Mouse (Mus musculus): ENCODE measurements around the gene Cd68. TPM values are rescaled to one million over a fixed set of nuclear protein-coding genes. Genes with fewer than 3 reads are reported as not detected.
"Not testable (repeated sequence)": the region's sequence is repeated elsewhere in the genome, so short reads cannot be mapped to it uniquely, and the experiment has no call there.

The Cd68 gene
- polyA plus RNA-seq, 1 experiment from 2014 or later: 8.7 TPM

DNA sequence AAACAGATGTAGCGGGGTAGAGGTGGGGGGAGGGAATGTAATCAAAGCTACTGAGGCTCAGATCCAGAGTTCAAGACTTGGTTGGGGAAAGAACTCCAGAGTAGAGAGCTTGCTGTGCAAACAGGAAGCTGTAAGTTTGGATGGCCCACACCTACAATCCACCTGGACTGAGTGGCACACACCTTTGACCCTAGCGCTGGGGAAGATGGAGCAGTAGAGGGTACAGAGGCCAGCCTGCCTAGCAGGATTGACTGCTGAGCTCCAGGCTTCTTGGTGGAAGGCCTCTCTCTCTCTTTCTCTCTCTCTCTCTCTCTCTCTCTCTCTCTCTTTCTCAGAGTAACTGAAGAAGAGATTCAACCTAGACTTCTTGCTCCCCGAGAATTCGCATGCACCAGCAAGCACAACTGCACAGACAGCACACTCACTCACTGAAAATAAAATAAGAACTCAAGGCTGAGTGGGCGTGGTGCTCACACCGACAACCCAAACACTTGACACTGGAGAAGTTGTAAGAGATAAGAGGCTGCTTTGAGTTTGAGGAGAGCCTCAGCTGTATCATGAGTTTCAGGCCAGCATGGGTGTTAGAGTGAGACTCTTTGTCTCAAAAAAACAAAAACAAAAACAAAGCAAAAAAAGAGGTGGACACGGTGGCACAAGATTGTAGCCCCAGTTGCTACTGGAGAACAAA, 45.4 kb downstream of the Cd68 start:
- Histone ChIP-seq H3K9me3 (replicated peaks) (no peaks in the 10 kb centered on the region), H3K4me2 (no peak overlapping the region), H3K9ac (no peak overlapping the region), H3K36me3 (no peaks in the 10 kb centered on the region), H3K4me1 (replicated peaks) (peaks cover 12% of the 10 kb centered on the region), H3K27me3 (0 out of 2 replicates have a peak, but pooled peaks cover 3% of the 10 kb centered on the region), H3K4me3 (no peak overlapping the region), H3K27ac (no peak overlapping the region)
- 61% methylated on average over 7 of the region's 7 CpGs for WGBS
- no peak for ATAC-seq (replicated peaks; ENCODE audit: insufficient number of reproducible peaks, insufficient read depth, low FRiP score, low read depth)

DNA sequence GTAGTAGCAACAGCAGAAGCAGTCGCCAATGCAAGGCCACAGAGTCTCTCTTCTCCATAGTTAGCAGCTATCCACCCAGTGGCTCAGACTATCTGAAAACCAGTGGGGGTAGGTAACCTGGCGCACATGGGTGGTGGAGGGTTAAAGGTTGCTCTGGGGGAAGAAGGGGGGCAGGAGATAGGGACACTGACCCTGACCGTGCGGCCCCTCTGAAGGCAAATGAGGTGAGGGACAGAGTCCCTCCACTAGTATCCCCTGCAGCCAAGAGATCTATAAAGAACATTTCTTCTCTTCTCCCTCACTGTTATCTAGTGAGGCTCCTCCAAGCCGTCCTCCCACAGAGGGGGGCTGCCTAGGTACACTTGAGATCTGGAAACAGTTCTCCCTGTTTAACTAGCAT, 48.1 kb downstream of the Cd68 start, which contains the start of gene Shbg:
Gene Shbg (minus strand): TSS at position 101 of the 400 bp plus-strand sequence.
- Histone ChIP-seq H3K4me1 (replicated peaks) (peaks cover 14% of the 10 kb centered on the region), H3K4me2 (no peak within 1 kb of the TSS), H3K27ac (no peak within 1 kb of the TSS), H3K27me3 (0 out of 2 replicates have a peak, but pooled peaks cover 11% of the 10 kb centered on the region), H3K4me3 (no peak within 1 kb of the TSS), H3K9me3 (replicated peaks) (no peaks in the 10 kb centered on the region), H3K36me3 (no peaks in the 10 kb centered on the region), H3K9ac (no peak within 1 kb of the TSS)
- no peak for ATAC-seq (replicated peaks; ENCODE audit: insufficient number of reproducible peaks, insufficient read depth, low FRiP score, low read depth)
- WGBS: 56% methylated on average over 5 of the region's 5 CpGs

DNA sequence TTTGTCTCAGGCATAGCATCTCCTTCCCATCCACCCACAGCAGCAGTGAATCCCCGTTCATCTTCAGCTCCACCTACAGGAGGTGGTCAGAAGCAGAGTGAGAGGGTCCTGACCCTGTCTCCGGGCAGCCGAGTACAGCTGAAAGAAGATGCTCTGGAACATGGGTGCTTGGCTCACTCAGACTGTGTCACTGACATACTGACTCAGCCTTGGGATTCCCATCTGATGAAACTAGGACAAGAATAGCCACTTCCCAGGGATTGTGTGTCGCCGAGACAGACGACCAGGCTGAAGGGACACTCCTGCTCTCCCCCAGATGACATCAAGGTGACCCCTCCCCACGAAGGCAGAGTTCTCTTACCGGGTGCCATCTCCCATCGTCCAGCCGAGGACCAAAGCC, 49.2 kb downstream of the Cd68 start:
- Histone ChIP-seq H3K27me3 (0 out of 2 replicates have a peak, but pooled peaks cover 11% of the 10 kb centered on the region), H3K9me3 (replicated peaks) (no peaks in the 10 kb centered on the region), H3K9ac (no peak overlapping the region), H3K27ac (no peak overlapping the region), H3K4me1 (replicated peaks) (peaks cover 8% of the 10 kb centered on the region), H3K36me3 (no peaks in the 10 kb centered on the region), H3K4me3 (no peak overlapping the region), H3K4me2 (no peak overlapping the region)
- ATAC-seq (replicated peaks; ENCODE audit: insufficient number of reproducible peaks, insufficient read depth, low FRiP score, low read depth): no peak
- 34% methylated on average over 10 of the region's 10 CpGs for WGBS

DNA sequence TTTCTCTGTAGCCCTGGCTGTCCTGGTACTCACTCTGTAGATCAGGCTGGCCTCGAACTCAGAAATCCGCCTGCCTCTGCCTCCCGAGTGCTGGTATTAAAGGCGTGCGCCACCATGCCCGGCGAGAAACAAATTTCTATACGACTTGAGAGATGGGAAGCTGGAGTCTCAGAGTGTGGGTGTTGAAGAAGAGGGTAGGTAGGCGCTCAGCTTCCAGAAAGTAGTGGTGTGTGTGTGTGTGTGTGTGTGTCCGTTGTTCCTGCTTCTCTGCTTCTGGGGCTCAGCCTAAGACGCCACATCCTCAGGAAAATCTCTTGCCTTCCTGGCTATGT, 51.7 kb downstream of the Cd68 start:
- not testable (repeated sequence) for H3K36me3 ChIP-seq; H3K27ac ChIP-seq; H3K9me3 ChIP-seq (replicated peaks); H3K9ac ChIP-seq; ATAC-seq (replicated peaks; ENCODE audit: insufficient number of reproducible peaks, insufficient read depth, low FRiP score, low read depth); H3K4me1 ChIP-seq (replicated peaks)
- H3K4me2 ChIP-seq: peak overlapping the region; percentile 44; the same call in 1 of the 2 replicates
- peak overlapping the region; percentile 18; the same call in 1 of the 2 replicates for H3K4me3 ChIP-seq
- 0 out of 2 replicates have a peak, but pooled peaks cover 11% of the 10 kb centered on the region for H3K27me3 ChIP-seq
- WGBS: 43% methylated on average over 11 of the region's 11 CpGs

MicroRNAs within 50 kb of the gene (microRNA counts, 519-probe panel; counts per million panel counts)
- microRNA mmu-miR-1934: not detected
- microRNA mmu-miR-467f: 2,381 counts per million, percentile 45 among the panel's probes with 10 or more counts

Small RNA genes lying within 50 kb of the gene (microRNA-seq; reads per million reads assigned to microRNA genes)
- gene Mir1934 (5.3 reads per million, percentile 19 among the genes with 10 or more reads in this experiment), gene Mir467f (not detected)

Other genes starting within 250 kb of the Cd68 start
- gene Dnah2, start 117.0 kb downstream of the Cd68 start, polyA plus RNA-seq (2015; fragmentation: Nextera tagmentation; extraction: Ambion mirVana): 0.21 and 0.42 TPM in 2 replicates
- 53.8 and 59.7 TPM in 2 replicates for gene Efnb3, start 105.9 kb downstream of the Cd68 start, polyA plus RNA-seq (2015; fragmentation: Nextera tagmentation; extraction: Ambion mirVana)
- 13.3 and 17.0 TPM in 2 replicates for gene Wrap53, start 85.9 kb downstream of the Cd68 start, polyA plus RNA-seq (2015; fragmentation: Nextera tagmentation; extraction: Ambion mirVana)
- gene Trp53, start 85.8 kb downstream of the Cd68 start, polyA plus RNA-seq (2015; fragmentation: Nextera tagmentation; extraction: Ambion mirVana): 59.4 and 88.1 TPM in 2 replicates
- gene Atp1b2, start 60.2 kb downstream of the Cd68 start, polyA plus RNA-seq (2015; fragmentation: Nextera tagmentation; extraction: Ambion mirVana): 24.2 and 24.5 TPM in 2 replicates
- gene Shbg, start 48.2 kb downstream of the Cd68 start, polyA plus RNA-seq (2015; fragmentation: Nextera tagmentation; extraction: Ambion mirVana): 0.29 TPM in 1 of 2 replicates, not detected in the other
- 14.3 and 16.7 TPM in 2 replicates for gene Sat2, start 44.1 kb downstream of the Cd68 start, polyA plus RNA-seq (2015; fragmentation: Nextera tagmentation; extraction: Ambion mirVana)
- 22.9 and 28.5 TPM in 2 replicates for gene Fxr2, start 33.2 kb downstream of the Cd68 start, polyA plus RNA-seq (2015; fragmentation: Nextera tagmentation; extraction: Ambion mirVana)
- gene Sox15, start 10.8 kb downstream of the Cd68 start, polyA plus RNA-seq (2015; fragmentation: Nextera tagmentation; extraction: Ambion mirVana): 0.22 TPM in 1 of 2 replicates, not detected in the other
- 38.8 and 48.1 TPM in 2 replicates for gene Mpdu1, start 3.5 kb downstream of the Cd68 start, polyA plus RNA-seq (2015; fragmentation: Nextera tagmentation; extraction: Ambion mirVana)
- gene Eif4a1, start 6.3 kb upstream of the Cd68 start, polyA plus RNA-seq (2015; fragmentation: Nextera tagmentation; extraction: Ambion mirVana): 310 and 340 TPM in 2 replicates
- 47.1 and 54.8 TPM in 2 replicates for gene Senp3, start 15.9 kb upstream of the Cd68 start, polyA plus RNA-seq (2015; fragmentation: Nextera tagmentation; extraction: Ambion mirVana)
- gene Tnfsf13, start 19.6 kb upstream of the Cd68 start, polyA plus RNA-seq (2015; fragmentation: Nextera tagmentation; extraction: Ambion mirVana): 0.54 and 0.99 TPM in 2 replicates
- 7.3 and 8.9 TPM in 2 replicates for gene Tnfsf12, start 29.7 kb upstream of the Cd68 start, polyA plus RNA-seq (2015; fragmentation: Nextera tagmentation; extraction: Ambion mirVana)
- 2.9 and 4.2 TPM in 2 replicates for gene Tnfsfm13, start 29.9 kb upstream of the Cd68 start, polyA plus RNA-seq (2015; fragmentation: Nextera tagmentation; extraction: Ambion mirVana)
- 10.9 and 18.3 TPM in 2 replicates for gene Polr2a, start 92.5 kb upstream of the Cd68 start, polyA plus RNA-seq (2015; fragmentation: Nextera tagmentation; extraction: Ambion mirVana)
- gene Slc35g3, start 95.8 kb upstream of the Cd68 start, polyA plus RNA-seq (2015; fragmentation: Nextera tagmentation; extraction: Ambion mirVana): 0.16 and 0.48 TPM in 2 replicates
- 3.1 and 3.8 TPM in 2 replicates for gene Zbtb4, start 99.8 kb upstream of the Cd68 start, polyA plus RNA-seq (2015; fragmentation: Nextera tagmentation; extraction: Ambion mirVana)
- gene Chrnb1, start 129.8 kb upstream of the Cd68 start, polyA plus RNA-seq (2015; fragmentation: Nextera tagmentation; extraction: Ambion mirVana): 5.4 and 7.5 TPM in 2 replicates
- gene Fgf11, start 135.7 kb upstream of the Cd68 start, polyA plus RNA-seq (2015; fragmentation: Nextera tagmentation; extraction: Ambion mirVana): 1.8 and 2.9 TPM in 2 replicates
- 1.1 and 2.6 TPM in 2 replicates for gene Tmem102, start 139.5 kb upstream of the Cd68 start, polyA plus RNA-seq (2015; fragmentation: Nextera tagmentation; extraction: Ambion mirVana)
- gene Gm39566, start 149.1 kb upstream of the Cd68 start, polyA plus RNA-seq (2015; fragmentation: Nextera tagmentation; extraction: Ambion mirVana): not detected in 2 replicates
- not detected in 2 replicates for gene Spem2, start 152.3 kb upstream of the Cd68 start, polyA plus RNA-seq (2015; fragmentation: Nextera tagmentation; extraction: Ambion mirVana)
- not detected in 2 replicates for gene Spem1, start 156.0 kb upstream of the Cd68 start, polyA plus RNA-seq (2015; fragmentation: Nextera tagmentation; extraction: Ambion mirVana)
- 1.6 and 2.2 TPM in 2 replicates for gene Nlgn2, start 171.6 kb upstream of the Cd68 start, polyA plus RNA-seq (2015; fragmentation: Nextera tagmentation; extraction: Ambion mirVana)
- gene Tmem256, start 172.4 kb upstream of the Cd68 start, polyA plus RNA-seq (2015; fragmentation: Nextera tagmentation; extraction: Ambion mirVana): 291 and 359 TPM in 2 replicates
- gene Plscr3, start 180.2 kb upstream of the Cd68 start, polyA plus RNA-seq (2015; fragmentation: Nextera tagmentation; extraction: Ambion mirVana): 68.5 and 81.4 TPM in 2 replicates
- 0.31 and 0.80 TPM in 2 replicates for gene Tnk1, start 192.6 kb upstream of the Cd68 start, polyA plus RNA-seq (2015; fragmentation: Nextera tagmentation; extraction: Ambion mirVana)
- not detected in 2 replicates for gene Tmem95, start 211.9 kb upstream of the Cd68 start, polyA plus RNA-seq (2015; fragmentation: Nextera tagmentation; extraction: Ambion mirVana)
- 3.3 and 5.7 TPM in 2 replicates for gene Kctd11, start 215.3 kb upstream of the Cd68 start, polyA plus RNA-seq (2015; fragmentation: Nextera tagmentation; extraction: Ambion mirVana)
- gene Acap1, start 229.4 kb upstream of the Cd68 start, polyA plus RNA-seq (2015; fragmentation: Nextera tagmentation; extraction: Ambion mirVana): 4.5 and 14.8 TPM in 2 replicates
- 3.7 and 5.8 TPM in 2 replicates for gene 2810408A11Rik, start 234.8 kb upstream of the Cd68 start, polyA plus RNA-seq (2015; fragmentation: Nextera tagmentation; extraction: Ambion mirVana)
- gene Neurl4, start 234.9 kb upstream of the Cd68 start, polyA plus RNA-seq (2015; fragmentation: Nextera tagmentation; extraction: Ambion mirVana): 5.2 and 7.0 TPM in 2 replicates
- gene Gps2, start 247.7 kb upstream of the Cd68 start, polyA plus RNA-seq (2015; fragmentation: Nextera tagmentation; extraction: Ambion mirVana): 44.8 and 54.9 TPM in 2 replicates

Data from heart, embryonic 15.5 days (tissue).